Mouse (Mus musculus) brain, embryonic 14.5 days (tissue): Measurements from ENCODE around the gene Aig1.

Source experiments
- CTCF ChIP-seq: fragments of 200-500 bp; IDR thresholded peaks from 2 replicates; pipeline ENCODE4 v1.5.1; 2012; ENCODE audit warnings: inconsistent platforms, mild to moderate bottlenecking, moderate library complexity, borderline replicate concordance; ENCODE audit not compliant: insufficient read depth, insufficient read length; ENCODE audit errors: extremely low read depth
- POLR2A ChIP-seq: fragments of 200-500 bp; IDR thresholded peaks from 2 replicates; pipeline ENCODE4 v1.6.1; 2012; ENCODE audit warnings: mild to moderate bottlenecking, inconsistent platforms, borderline replicate concordance; ENCODE audit not compliant: poor library complexity, insufficient read depth, insufficient read length, severe bottlenecking; ENCODE audit errors: extremely low read depth

DNA sequence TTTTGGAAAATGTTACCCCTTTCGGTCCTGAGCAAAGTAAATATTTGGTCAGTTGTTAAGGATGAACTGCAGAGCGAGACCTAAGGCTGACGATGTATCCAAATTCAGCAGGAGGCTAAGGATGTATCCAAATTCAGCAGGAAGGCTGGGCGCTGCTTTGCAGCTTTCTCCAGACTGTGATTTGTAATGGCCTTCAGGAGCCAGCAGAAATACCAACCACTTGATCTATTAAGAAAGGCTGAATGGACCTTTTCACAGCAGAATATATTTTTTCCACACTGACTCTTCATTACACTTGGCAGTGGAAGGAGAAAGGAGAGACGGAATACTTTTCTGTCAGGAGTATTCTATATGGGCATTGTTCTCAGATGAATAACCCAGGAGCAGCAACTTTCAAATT lies 115.0 kb downstream of the Aig1 start:
- TF ChIP-seq POLR2A (no peak), CTCF (no peak)
